8 mouse cellular contexts compared by ENCODE assay signal in genomic region chr4:129640638-129641467, GRCm38 (mm10). TPM values are rescaled to one million over a fixed set of nuclear protein-coding genes. Genes with fewer than 3 reads are reported as not detected.
DNase-seq lines count a peak whose midpoint lies in the region; ATAC-seq lines count a peak whose summit lies in the region.

Gene Txlna (minus strand): TSS chr4:129641065.

- no peaks in the 10 kb centered on the region for H3K9me3 ChIP-seq in hindbrain, embryonic 12.5 days (replicated peaks)

- peak within 1 kb of the TSS; percentile 90 for H3K9ac ChIP-seq in hindbrain, embryonic 12.5 days

- H3K27ac ChIP-seq in hindbrain, embryonic 12.5 days: peak within 1 kb of the TSS; percentile 93

- H3K4me1 ChIP-seq in hindbrain, embryonic 12.5 days: peaks cover 25% of the 10 kb centered on the region

- peak within 1 kb of the TSS; percentile 58 for H3K4me3 ChIP-seq in hindbrain, embryonic 12.5 days

- peak; percentile 97 for ATAC-seq in hindbrain, embryonic 12.5 days (ENCODE audit: low FRiP score)

- H3K4me2 ChIP-seq in hindbrain, embryonic 12.5 days (replicated peaks): peak within 1 kb of the TSS; percentile 89

- H3K27me3 ChIP-seq in hindbrain, embryonic 12.5 days: no peaks in the 10 kb centered on the region

- peak; percentile 100 for DNase-seq in NIH3T3 (ENCODE audit: low read depth)
- peak; percentile 99 for DNase-seq in cerebellum, postnatal 10 days
- peak; percentile 95 to 96 for DNase-seq in frontal cortex, postnatal 10 days (ENCODE audit: low spot score in 2 of 2)
- peak; percentile 96 to 98 for DNase-seq in layer of hippocampus, postnatal 14 days (ENCODE audit: low spot score in 2 of 2)
- DNase-seq in lung, postnatal 14 days: peak; percentile 96
- DNase-seq in retina, adult 2 months (ENCODE audit: low read depth, low spot score): peak; percentile 90
- DNase-seq in thymus, postnatal 36 days: peak; percentile 94 to 96

- peaks cover 52% of the 10 kb centered on the region for H3K36me3 ChIP-seq in hindbrain, embryonic 12.5 days

- under 1% methylated on average over 59 of the region's 60 CpGs for WGBS in hindbrain, embryonic 12.5 days

RNA-seq across cellular contexts. Expression of gene Txlna, which starts in this region (rescaled TPM):
- 90.8 and 91.1 TPM in 2 replicates for polyA plus RNA-seq in hindbrain, embryonic 12.5 days (2016; fragmentation: Nextera tagmentation; extraction: Ambion mirVana)
- total RNA-seq in layer of hippocampus, postnatal 14 days (2021): 10 to 100 TPM; 39.8 to 46.9 TPM

Comparison
In these comparisons a context has a peak if more than half of its experiments do, and no peak if none do; other contexts are left out.
1. Peak in every context shown above with its lines: DNase-seq, ATAC-seq, H3K4me3 ChIP-seq and H3K27ac ChIP-seq.